Mouse (Mus musculus): Measurements from ENCODE around the gene Wscd1. TPM values are rescaled to one million over a fixed set of nuclear protein-coding genes. Genes with fewer than 3 reads are reported as not detected.
"Not testable (repeated sequence)": the region's sequence is repeated elsewhere in the genome, so short reads cannot be mapped to it uniquely, and the experiment has no call there.

The Wscd1 gene
- total RNA-seq, 2 experiments from 2014 or later = 117 to 124 TPM

- peak in 1 of 2 experiments; percentile 13 for DNase-seq (ENCODE audit: extremely low spot score in 1 of 2, low spot score in 1 of 2)
Measured at GRCm38 (mm10) chr11:71820847-71821246, 71.1 kb downstream of the Wscd1 start.

GRCm38 (mm10) chr11:71821526-71821925 lies 71.8 kb downstream of the Wscd1 start:
- DNase-seq (ENCODE audit: extremely low spot score in 1 of 2, low spot score in 1 of 2) = not testable (repeated sequence)

GRCm38 (mm10) chr11:71822031-71822430 lies 72.3 kb downstream of the Wscd1 start:
- no peak for DNase-seq (ENCODE audit: extremely low spot score in 1 of 2, low spot score in 1 of 2)

- DNase-seq (ENCODE audit: extremely low spot score in 1 of 2, low spot score in 1 of 2) = no peak
Measured at GRCm38 (mm10) chr11:71824971-71825370, 75.3 kb downstream of the Wscd1 start.

Data from layer of hippocampus, postnatal 25 days (tissue).